Mouse (Mus musculus) gastrocnemius, adult 8-10 months (tissue): ENCODE measurements at regions not wholly inside any gene's neighbourhood (a gene's known extent, or its start where the extent isn't known, plus 50 kb on each side); places are given as distances from the start of the nearest gene placed in this dataset.

Source experiments
- DNase-seq, 2 experiments: peaks; one replicate each; pipeline ENCODE4 v3.0.0; 2022; ENCODE audit warnings: low spot score in 2 of 2

DNA sequence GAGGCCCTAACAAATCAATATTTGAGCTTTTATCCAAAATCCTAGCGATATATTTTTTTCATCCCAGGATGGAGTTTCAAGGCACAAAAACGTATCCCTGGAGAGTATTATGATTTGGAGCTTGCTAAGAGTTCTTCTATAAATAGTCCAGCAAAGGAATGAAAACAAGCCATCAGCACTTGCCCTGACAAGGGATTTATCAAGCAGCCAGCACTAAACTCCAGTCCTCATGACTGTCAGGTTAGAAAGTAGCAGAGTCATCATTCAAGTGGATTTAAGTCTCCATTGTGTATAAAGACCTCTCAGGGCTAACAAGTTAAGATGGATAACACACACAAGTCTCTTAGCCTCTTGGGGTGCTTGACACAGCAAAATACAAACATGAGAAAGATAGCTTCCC is 148.6 kb upstream of the Ust start:
- no peak for DNase-seq

DNA sequence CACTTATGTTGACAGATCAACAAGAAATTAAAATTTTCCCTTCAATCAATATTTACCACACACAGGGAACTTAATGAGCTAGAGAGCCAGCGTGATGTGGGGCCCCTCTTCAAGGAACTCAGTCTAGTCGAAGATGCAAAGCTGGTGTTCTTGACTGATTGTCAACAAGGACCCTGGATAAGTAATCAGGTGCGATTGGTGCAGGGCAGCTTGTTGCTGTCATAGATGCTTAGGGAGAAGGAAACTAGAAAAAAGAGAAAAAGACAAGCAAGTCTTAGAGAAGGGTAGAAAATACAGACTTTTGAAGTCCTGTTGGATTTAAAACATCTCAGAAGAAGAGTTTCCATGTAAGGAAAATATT is 140.3 kb upstream of the Ust start:
- no peak for DNase-seq

DNA sequence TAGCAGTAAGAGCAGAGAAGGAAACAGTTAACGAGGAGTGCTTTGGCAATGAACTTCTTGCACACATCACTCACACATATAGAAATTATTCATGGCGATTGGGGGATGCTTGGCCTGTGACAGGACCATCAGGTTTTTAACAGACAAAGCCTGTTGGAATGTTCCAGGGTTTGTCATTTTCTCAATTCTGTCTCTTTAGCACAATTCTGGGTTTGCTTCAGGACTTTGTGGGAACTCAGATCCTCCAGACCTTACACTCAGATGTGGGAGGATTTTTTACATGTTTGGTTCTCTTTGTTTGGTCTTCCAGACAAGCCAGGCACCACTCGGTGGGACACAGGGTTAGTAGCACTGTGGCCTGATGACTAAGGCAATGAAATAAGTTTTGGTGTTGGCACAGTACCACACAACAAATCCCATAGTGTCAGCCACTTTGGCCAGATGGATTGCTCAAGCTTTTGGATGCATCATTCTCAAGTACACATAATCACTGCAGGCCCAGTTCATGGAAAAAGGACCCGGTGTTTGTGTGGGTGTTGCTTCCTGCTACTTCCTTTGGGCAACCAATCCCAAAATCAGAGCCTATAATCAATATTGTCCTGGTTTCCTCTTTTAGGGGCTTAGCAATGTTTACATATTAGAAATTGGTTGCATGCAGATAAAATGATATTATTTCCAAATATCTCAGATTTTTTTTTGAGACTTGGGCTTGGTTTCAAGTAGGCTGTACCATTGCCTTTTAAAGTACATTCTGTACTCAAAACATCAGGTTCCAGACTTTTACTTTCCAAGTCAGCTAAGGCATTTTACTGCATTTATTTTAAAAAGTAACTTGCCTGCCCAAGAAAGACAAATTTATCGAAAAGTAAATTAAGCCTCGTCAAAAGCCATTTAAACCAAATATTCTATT is 139.7 kb upstream of the Ust start:
- peak; percentile 9 to 22 for DNase-seq

DNA sequence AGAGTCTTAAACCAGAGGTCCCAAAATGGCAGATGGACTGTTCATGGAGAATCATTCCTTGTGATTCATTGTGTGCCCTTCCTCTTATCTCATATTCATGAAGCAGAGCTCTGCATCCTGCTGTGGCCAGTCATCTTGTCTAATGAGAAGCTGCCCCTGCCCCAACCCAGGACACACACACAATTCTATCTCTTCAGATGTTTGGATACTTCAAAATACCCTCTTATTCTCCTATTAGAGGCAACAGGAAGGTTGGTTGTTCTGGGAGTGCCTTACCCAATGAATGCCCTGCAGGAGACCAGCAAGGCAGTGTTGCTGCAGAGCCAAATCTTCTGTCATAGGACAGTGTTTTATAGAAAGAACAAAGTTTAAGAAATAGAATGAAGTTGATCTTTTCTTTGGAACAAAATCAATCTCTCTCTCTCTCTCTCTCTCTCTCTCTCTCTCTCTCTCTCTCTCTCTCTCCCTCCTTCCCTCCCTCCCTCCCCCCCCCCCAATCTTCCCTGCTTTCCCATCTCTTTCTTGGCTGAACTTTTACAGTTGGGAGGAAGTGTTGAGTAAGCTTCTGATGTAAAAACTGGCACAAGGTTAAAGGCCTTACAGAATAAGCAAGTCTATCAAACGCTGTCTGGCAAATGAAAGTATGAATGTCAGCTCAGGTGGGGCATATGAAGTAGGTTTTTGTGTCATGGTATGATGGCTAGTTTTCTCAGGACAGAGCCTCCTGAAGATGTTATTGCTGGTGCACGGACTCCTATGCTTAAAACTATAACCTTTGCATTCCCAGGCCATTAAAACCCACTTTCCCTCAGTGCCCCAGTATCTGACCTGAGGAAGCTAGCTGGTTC is 138.8 kb upstream of the Ust start:
- DNase-seq = no peak

DNA sequence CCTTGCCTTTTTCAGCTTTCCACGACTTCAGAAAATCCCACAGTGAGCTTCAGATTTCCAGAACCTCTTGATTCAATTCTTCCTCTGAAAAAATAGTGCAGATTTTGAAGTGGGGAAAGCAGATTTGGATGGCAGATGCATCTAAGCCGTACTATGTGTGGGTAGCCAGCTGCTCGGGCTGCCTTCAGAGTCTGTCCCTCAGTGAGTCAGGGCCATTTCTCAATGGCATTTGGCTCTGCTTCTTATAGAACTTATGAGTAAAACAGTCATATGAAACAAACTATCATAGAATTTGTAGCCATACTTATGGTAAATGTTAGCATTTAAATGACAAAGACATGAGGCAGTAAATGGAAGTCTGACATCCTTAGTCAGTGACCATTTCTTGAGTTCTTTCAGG is 135.0 kb upstream of the Ust start:
- no peak for DNase-seq

DNA sequence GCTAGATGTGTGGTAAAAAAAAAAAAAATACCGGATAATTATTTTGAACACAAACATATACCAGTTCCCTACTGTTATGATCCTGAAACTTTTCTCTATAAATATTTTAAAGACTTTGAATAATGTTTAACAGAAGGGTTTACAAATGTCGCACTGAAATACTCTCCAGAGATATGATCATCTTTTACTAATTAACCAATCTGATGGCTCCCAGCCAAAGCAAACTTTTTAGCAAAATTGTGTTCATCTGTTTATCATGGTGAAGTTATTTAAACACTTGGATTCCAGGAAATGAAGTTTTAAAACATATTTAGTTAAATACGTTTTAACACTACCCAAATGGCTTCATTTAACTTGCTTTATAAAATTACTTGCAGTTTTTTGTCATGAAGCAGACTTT is 123.6 kb upstream of the Ust start:
- no peak for DNase-seq

DNA sequence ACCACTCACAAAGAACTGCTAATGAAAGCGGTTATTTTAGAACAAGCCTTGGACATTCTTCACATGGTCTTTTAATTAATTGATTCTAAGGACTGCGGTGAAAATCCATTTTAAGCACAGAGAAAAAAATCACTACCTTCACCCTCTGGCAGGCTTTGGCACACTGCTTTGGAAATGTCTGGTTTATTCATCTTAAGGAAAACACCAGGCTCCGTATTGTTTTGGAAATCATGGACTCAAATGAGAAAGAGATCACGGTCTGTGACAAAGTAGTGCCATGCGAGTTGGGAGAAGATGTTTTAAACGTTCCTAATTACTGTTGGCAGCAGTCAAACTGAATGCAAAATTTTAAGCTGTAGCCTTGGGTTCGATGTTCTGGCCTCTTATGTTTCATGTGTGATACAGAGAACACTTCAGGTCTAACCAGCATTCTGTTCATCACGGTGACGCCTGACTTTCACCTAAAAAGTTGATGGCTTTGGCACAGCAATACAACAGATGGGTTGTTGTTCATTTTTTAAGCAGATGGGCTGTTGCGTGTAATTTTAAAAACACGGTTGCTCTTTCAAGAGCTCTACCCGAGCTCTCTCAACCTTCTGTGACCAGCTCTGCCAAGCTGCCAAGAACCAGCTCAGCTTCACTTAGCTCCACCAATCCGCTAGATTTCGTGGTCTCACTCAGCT is 105.7 kb upstream of the Ust start:
- DNase-seq = no peak

DNA sequence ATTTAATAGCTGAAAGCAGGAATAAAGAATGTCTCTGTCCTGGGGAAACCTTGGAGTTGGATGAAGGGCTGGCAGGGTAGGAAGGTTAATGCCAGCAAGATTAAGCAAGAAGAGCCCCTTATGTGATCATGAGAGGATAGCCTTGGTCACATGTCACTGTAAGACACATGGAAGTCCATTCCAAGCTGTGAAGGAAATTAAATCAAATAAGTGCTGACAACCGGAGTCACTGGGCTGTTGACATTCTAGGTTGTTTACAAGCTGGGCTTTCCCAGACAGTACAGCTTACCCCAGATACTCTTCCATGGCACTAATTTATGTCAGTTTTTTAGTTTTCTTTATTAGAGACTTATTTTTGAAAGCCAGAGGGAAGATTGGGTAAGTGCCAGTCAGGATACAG is 100.1 kb upstream of the Ust start:
- DNase-seq = no peak

DNA sequence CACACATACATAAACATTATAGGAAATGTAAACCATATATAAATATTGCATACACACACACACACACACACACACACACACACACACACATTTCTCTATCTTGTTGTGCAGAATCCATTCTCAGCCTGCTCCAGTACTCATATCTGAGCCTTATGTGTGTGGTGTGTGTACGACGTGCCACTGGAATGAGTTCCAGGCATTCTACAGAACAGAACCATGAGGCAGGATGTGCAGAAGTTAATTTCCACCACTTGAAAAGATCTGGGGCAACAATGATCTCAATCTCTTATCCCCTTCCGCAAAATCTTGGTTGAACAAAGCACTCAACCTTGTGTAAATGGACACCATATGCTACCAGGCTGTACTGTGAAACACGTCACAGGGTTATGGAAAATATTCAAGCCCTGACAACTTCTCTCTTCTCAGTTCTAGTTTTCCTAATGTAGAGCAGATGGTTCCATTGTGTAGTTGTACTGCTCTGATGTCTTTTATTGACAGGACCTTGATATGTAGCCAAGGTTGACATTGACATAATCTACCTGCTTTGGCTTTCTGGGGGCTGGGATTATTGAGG is 96.9 kb upstream of the Ust start:
- no peak for DNase-seq

DNA sequence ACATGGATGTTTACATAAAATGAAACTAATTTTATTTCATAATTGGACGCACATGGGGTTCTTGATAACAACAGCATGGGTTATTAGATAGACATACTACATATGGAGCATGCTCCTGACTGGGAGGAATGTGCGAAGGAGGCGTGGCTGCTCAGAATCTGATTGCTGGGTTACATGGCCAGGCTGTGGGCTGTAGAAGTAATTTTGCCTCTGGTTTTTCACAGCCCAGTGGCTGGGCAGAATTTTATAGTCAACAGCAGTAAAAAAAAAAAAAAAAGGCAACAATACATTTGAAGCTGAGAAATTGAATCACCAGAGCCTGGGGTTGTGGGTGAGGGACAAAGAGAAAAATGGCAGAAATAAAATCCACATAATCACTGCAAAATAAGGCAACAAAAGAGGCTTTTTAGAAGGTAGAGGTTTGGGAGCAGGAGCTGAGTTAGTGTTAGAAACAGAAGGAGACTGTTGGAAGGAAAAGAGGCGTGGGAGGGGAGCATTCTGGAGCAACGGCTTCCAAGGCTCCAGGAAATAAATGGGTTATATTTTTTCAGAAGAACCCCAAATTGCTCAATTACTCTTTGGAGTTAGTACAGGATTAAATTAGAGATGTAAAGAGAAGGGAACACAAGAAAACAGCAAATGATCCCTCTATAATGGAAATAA is 71.4 kb upstream of the Ust start:
- DNase-seq = no peak

DNA sequence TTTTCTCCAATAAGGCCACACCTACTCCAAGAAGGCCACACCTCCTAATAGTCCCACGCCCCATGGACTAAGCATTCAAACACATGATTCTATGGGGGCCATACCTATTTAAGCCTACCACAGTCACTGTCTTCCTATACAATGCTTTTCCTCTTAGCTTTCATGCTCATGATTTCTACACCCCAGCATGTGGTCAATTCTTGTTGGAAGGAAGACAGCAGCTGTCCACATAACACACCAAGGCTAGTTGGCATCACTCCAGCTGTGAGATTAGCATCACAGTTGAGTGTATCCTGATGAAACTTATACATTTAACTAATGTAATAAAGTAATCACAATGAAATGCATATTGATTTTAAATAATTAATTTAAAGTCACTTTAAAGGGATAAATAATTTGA is 70.5 kb upstream of the Ust start:
- DNase-seq = no peak

DNA sequence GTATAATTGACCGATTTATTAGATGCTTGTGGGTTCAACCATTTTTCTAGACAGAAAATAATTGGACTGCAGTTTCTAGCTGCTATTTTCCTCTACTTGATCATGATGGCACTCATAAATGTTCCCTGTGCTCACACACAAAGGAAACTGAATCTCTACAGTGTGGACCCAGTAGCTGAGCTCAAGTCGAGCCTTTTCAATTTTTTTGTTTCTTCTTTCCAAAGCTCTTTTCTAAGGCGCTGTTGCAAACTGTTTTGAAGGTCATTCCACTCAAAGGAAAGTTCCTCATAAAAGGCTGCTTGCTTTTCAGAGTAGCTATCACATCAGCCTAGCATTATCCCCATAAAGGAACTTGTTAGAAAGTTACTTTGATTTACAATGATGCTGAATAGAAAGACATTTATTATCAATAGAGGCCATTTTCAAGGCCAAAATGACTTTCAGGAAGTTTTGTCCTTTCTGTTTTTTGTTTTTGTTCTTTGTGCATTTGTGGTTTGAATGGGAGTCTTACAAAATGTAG is 65.8 kb upstream of the Ust start:
- DNase-seq = no peak

DNA sequence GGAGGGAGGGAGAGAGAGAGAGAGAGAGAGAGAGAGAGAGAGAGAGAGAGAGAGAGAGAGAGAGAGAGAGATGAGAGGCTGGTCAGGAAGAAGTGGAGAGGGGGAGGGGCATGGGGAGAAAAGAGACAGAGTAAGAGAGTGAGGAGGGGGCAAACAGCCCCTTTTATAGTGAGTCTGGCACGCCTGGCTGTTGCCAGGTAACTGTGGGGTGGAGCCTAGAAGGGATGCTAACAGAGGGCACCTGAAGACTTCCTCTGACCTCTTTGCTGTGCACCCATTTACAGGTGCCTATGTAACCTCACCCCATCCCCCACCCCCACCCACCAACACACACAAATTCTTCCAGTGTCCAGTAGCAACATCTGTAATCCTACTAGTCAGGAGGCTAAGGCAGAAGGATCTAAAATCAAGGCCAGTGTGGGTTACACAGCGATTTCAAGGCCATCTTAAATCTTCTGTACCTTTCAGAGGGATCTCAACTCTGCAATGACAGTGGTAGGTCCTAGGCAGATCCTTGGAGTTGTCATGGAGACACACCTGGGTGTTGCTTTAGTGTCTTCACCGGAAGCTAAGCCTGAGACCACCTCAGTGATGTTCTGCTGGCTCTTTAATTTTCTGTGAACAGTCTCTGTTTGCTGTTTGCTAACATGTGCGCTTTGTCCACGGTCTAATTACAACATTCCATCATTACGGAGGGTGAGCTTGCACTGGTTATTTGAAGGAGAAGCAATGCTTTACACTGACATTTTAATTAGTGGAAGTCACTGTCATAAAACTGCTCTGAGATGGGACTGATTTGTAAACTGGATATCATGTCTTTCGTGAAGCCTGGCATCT is 65.1 kb upstream of the Ust start:
- no peak for DNase-seq

DNA sequence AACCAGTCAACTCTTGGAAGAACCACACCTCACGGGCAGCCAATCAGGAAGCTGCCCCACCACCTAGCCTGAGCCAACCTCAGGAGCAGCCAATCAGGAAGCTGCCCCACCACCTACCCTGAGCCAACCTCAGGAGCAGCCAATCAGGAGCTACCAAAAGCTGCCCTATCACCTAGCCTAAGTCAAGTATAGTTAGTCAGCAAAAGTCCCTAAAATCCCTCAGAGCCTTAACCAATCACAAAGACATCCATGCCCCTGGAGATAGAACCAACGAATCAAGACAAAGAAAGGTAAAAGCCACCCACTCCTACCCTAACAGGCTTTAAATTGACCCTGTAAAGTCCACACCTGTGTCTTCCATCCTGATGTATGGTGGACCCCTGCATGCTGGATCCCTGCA is 61.7 kb upstream of the Ust start:
- no peak for DNase-seq

DNA sequence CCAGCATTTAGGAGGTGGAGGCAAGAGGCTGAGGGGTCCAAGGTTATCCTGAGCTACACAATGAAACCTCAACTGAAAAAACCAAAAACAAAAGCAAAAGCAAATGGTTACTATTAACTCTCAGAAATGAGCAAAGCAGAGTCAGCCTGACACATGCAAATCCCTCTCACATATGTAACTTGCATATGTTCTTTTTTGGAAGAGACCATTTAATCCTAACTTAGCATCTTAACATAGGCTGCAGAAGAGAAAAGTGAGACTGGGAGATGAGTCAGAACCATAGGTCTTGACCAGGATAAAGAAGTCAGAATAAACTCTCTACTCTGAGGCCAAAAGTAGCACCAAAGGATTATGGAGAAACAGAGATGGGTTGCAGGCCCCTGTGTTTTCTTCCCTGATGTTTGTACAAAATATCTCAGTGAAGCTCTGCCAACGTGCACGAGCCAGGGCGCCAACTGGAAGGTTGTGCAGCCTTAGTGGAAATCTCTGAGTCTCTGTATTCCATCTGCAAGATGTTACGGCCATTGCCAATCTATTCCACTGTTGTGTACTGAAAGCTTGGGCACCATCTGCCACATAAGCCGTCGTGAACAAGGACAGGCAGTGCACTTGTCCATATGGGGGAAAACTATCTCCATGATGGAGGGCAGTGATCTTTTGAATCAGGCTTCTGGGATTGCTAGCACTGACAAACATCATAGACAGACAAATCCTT is 59.2 kb upstream of the Ust start:
- DNase-seq = no peak
